Mouse (Mus musculus) forebrain, embryonic 12.5 days (tissue): ENCODE measurements at regions not wholly inside any gene's neighbourhood (a gene's known extent, or its start where the extent isn't known, plus 50 kb on each side); places are given as distances from the start of the nearest gene placed in this dataset.

ENCODE experiments used
- ATAC-seq: fragments of 200-750 bp; cut with Nextera tagmentation; 2 replicates; pipeline ENCODE4 v1.8.0; 2017; ENCODE audit warnings: moderate TSS enrichment; ENCODE audit not compliant: low FRiP score
- H3K27ac ChIP-seq: fragments of 300-500 bp; sonication (generic); 2 replicates; pipeline ENCODE4 v1.5.1; 2016; ENCODE audit warnings: mild to moderate bottlenecking
- H3K27me3 ChIP-seq: fragments of 300-500 bp; sonication (generic); 2 replicates; pipeline ENCODE4 v1.6.1; 2016; ENCODE audit warnings: mild to moderate bottlenecking
- H3K36me3 ChIP-seq: fragments of 300-500 bp; sonication (generic); replicated peaks from 2 replicates; pipeline ENCODE4 v1.6.1; 2016; ENCODE audit warnings: mild to moderate bottlenecking
- H3K4me1 ChIP-seq: fragments of 300-500 bp; sonication (generic); 2 replicates; pipeline ENCODE4 v1.6.1; 2016
- H3K4me2 ChIP-seq: fragments of 300-500 bp; sonication (generic); 2 replicates; pipeline ENCODE4 v1.6.1; 2016; ENCODE audit warnings: mild to moderate bottlenecking, moderate library complexity
- H3K4me3 ChIP-seq: fragments of 300-500 bp; sonication (generic); replicated peaks from 2 replicates; pipeline ENCODE4 v1.5.1; 2016; ENCODE audit warnings: mild to moderate bottlenecking
- H3K9ac ChIP-seq: fragments of 300-500 bp; sonication (generic); 2 replicates; pipeline ENCODE4 v1.6.1; 2016; ENCODE audit warnings: mild to moderate bottlenecking
- H3K9me3 ChIP-seq: fragments of 300-500 bp; sonication (generic); 2 replicates; pipeline ENCODE4 v1.6.1; 2016
- WGBS: fragments of 180-500 bp; shearing (Covaris S2); methylation state at CpG from one replicate; pipeline ENCODE4 v1.1.7; 2016; 5-methylcytosine and 5-hydroxymethylcytosine counted together

GRCm38 (mm10) chr13:84754821-84755725 is 434.1 kb upstream of the Ccnh start:
- no peaks in the 10 kb centered on the region for H3K36me3 ChIP-seq
- no peak overlapping the region for H3K4me3 ChIP-seq
- no peak for ATAC-seq
- H3K4me1 ChIP-seq = peaks cover 35% of the 10 kb centered on the region
- peak overlapping the region; percentile 89 for H3K27ac ChIP-seq
- no peaks in the 10 kb centered on the region for H3K27me3 ChIP-seq
- 59% methylated on average over 8 of the region's 8 CpGs for WGBS
- peak overlapping the region; percentile 19 for H3K4me2 ChIP-seq
- H3K9ac ChIP-seq = 0 out of 2 replicates have a peak overlapping the region, but pooled peaks have one; percentile 22
- no peaks in the 10 kb centered on the region for H3K9me3 ChIP-seq

GRCm38 (mm10) chr13:84756796-84757335 is 432.3 kb upstream of the Ccnh start:
- Histone ChIP-seq H3K4me1 (peaks cover 35% of the 10 kb centered on the region), H3K27me3 (no peaks in the 10 kb centered on the region), H3K36me3 (no peaks in the 10 kb centered on the region), H3K4me3 (no peak overlapping the region), H3K9ac (peak overlapping the region; percentile 44; the same call in 1 of the 2 replicates), H3K4me2 (peak overlapping the region; percentile 33), H3K9me3 (no peaks in the 10 kb centered on the region), H3K27ac (peak overlapping the region; percentile 86)
- 61% methylated on average over 6 of the region's 6 CpGs for WGBS
- no peak for ATAC-seq

GRCm38 (mm10) chr13:84757896-84758567 is 431.2 kb upstream of the Ccnh start:
- 11% methylated on average over 10 of the region's 10 CpGs for WGBS
- H3K4me2 ChIP-seq = peak overlapping the region; percentile 40
- peak overlapping the region; percentile 50 for H3K9ac ChIP-seq
- peak; percentile 69 for ATAC-seq
- peak overlapping the region; percentile 93 for H3K27ac ChIP-seq
- H3K4me3 ChIP-seq = no peak overlapping the region
- no peaks in the 10 kb centered on the region for H3K36me3 ChIP-seq
- H3K9me3 ChIP-seq = no peaks in the 10 kb centered on the region
- H3K27me3 ChIP-seq = no peaks in the 10 kb centered on the region
- peaks cover 29% of the 10 kb centered on the region for H3K4me1 ChIP-seq

GRCm38 (mm10) chr13:84758568-84758900 is 430.7 kb upstream of the Ccnh start:
- peaks cover 29% of the 10 kb centered on the region for H3K4me1 ChIP-seq
- H3K4me2 ChIP-seq = peak overlapping the region; percentile 40
- H3K27me3 ChIP-seq = no peaks in the 10 kb centered on the region
- H3K4me3 ChIP-seq = no peak overlapping the region
- no peaks in the 10 kb centered on the region for H3K36me3 ChIP-seq
- H3K9ac ChIP-seq = peak overlapping the region; percentile 50; the same call in 1 of the 2 replicates
- peak; percentile 95 for ATAC-seq
- H3K27ac ChIP-seq = peak overlapping the region; percentile 93
- 0% methylated on average over 6 of the region's 6 CpGs for WGBS
- no peaks in the 10 kb centered on the region for H3K9me3 ChIP-seq

- no peak overlapping the region for H3K9ac ChIP-seq
- H3K36me3 ChIP-seq = no peaks in the 10 kb centered on the region
- 55% methylated on average over 7 of the region's 7 CpGs for WGBS
- no peak for ATAC-seq
- peaks cover 24% of the 10 kb centered on the region for H3K4me1 ChIP-seq
- H3K4me2 ChIP-seq = no peak overlapping the region
- no peak overlapping the region for H3K27ac ChIP-seq
- H3K4me3 ChIP-seq = no peak overlapping the region
- no peaks in the 10 kb centered on the region for H3K9me3 ChIP-seq
- H3K27me3 ChIP-seq = no peaks in the 10 kb centered on the region
Observed at GRCm38 (mm10) chr13:84759061-84759460, 430.1 kb upstream of the Ccnh start.

- ATAC-seq = no peak
- Histone ChIP-seq H3K9me3 (no peaks in the 10 kb centered on the region), H3K4me2 (no peak overlapping the region), H3K27me3 (no peaks in the 10 kb centered on the region), H3K36me3 (no peaks in the 10 kb centered on the region), H3K27ac (0 out of 2 replicates have a peak overlapping the region, but pooled peaks have one; percentile 56), H3K4me1 (peaks cover 13% of the 10 kb centered on the region), H3K4me3 (no peak overlapping the region), H3K9ac (no peak overlapping the region)
- WGBS = 40% methylated on average over 3 of the region's 3 CpGs
Observed at GRCm38 (mm10) chr13:84760471-84760870, 428.7 kb upstream of the Ccnh start.

GRCm38 (mm10) chr13:84760978-84761377 is 428.2 kb upstream of the Ccnh start:
- no peak overlapping the region for H3K27ac ChIP-seq
- peak overlapping the region; percentile 13; the same call in 1 of the 2 replicates for H3K4me2 ChIP-seq
- H3K9me3 ChIP-seq = no peaks in the 10 kb centered on the region
- no peaks in the 10 kb centered on the region for H3K36me3 ChIP-seq
- no peaks in the 10 kb centered on the region for H3K27me3 ChIP-seq
- H3K4me1 ChIP-seq = peaks cover 13% of the 10 kb centered on the region
- no peak for ATAC-seq
- no peak overlapping the region for H3K4me3 ChIP-seq
- 31% methylated on average over 8 of the region's 8 CpGs for WGBS
- no peak overlapping the region for H3K9ac ChIP-seq

GRCm38 (mm10) chr13:84761821-84762220 is 427.4 kb upstream of the Ccnh start:
- H3K9me3 ChIP-seq = no peaks in the 10 kb centered on the region
- H3K4me3 ChIP-seq = no peak overlapping the region
- no peaks in the 10 kb centered on the region for H3K27me3 ChIP-seq
- H3K4me2 ChIP-seq = no peak overlapping the region
- H3K36me3 ChIP-seq = no peaks in the 10 kb centered on the region
- peak overlapping the region; percentile 79 for H3K27ac ChIP-seq
- no peak for ATAC-seq
- H3K9ac ChIP-seq = no peak overlapping the region
- H3K4me1 ChIP-seq = peaks cover 10% of the 10 kb centered on the region
- WGBS = 32% methylated on average over 4 of the region's 4 CpGs

- no peak overlapping the region for H3K27ac ChIP-seq
- no peaks in the 10 kb centered on the region for H3K4me1 ChIP-seq
- H3K4me3 ChIP-seq = no peak overlapping the region
- no peak overlapping the region for H3K4me2 ChIP-seq
- no peaks in the 10 kb centered on the region for H3K36me3 ChIP-seq
- H3K9ac ChIP-seq = no peak overlapping the region
- H3K9me3 ChIP-seq = no peaks in the 10 kb centered on the region
- H3K27me3 ChIP-seq = no peaks in the 10 kb centered on the region
- ATAC-seq = peak; percentile 40; the same call in 1 of the 2 replicates
- 46% methylated on average over 1 of the region's 1 CpGs for WGBS
Observed at GRCm38 (mm10) chr13:84763916-84764315, 425.3 kb upstream of the Ccnh start.

GRCm38 (mm10) chr13:84771956-84772355 is 417.3 kb upstream of the Ccnh start:
- H3K9ac ChIP-seq = no peak overlapping the region
- H3K4me1 ChIP-seq = no peaks in the 10 kb centered on the region
- WGBS = 58% methylated on average over 2 of the region's 2 CpGs
- no peak overlapping the region for H3K4me2 ChIP-seq
- no peaks in the 10 kb centered on the region for H3K36me3 ChIP-seq
- H3K4me3 ChIP-seq = no peak overlapping the region
- no peaks in the 10 kb centered on the region for H3K9me3 ChIP-seq
- no peak for ATAC-seq
- H3K27ac ChIP-seq = no peak overlapping the region
- no peaks in the 10 kb centered on the region for H3K27me3 ChIP-seq

GRCm38 (mm10) chr13:84783017-84783937 is 405.9 kb upstream of the Ccnh start:
- no peaks in the 10 kb centered on the region for H3K36me3 ChIP-seq
- H3K27me3 ChIP-seq = no peaks in the 10 kb centered on the region
- no peak overlapping the region for H3K9ac ChIP-seq
- peak; percentile 98 for ATAC-seq
- H3K4me1 ChIP-seq = peaks cover 24% of the 10 kb centered on the region
- H3K27ac ChIP-seq = peak overlapping the region; percentile 91
- 5% methylated on average over 4 of the region's 4 CpGs for WGBS
- H3K9me3 ChIP-seq = no peaks in the 10 kb centered on the region
- H3K4me2 ChIP-seq = no peak overlapping the region; the same call in 1 of the 2 replicates
- H3K4me3 ChIP-seq = no peak overlapping the region
